Mouse (Mus musculus): ENCODE data around the gene Serpinb1a. TPM values are rescaled to one million over a fixed set of nuclear protein-coding genes. Genes with fewer than 3 reads are reported as not detected.
A peak's percentile ranks its signal among the peaks of the same experiment; 100 is the strongest.
"Not testable (repeated sequence)": the region's sequence is repeated elsewhere in the genome, so short reads cannot be mapped to it uniquely, and the experiment has no call there.

Gene Serpinb1a
- total RNA-seq (2021) = 1 to 10 TPM in 1 of 2 experiments, under 1 TPM in 1; 0.55 to 1.5 TPM
- long read RNA-seq, experiment 1 = 0 reads
- long read RNA-seq, experiment 2, partial matches to known transcripts = 0 of 5 reads
- long read RNA-seq, experiment 2, other reads (novel, unspliced or antisense) = 2 of 5 reads

GRCm38 (mm10) chr13:32850668-32851404 is at the start of gene Serpinb1a:
Serpinb1a (minus strand) TSS chr13:32851185.
- DNase-seq (ENCODE audit: low spot score in 2 of 2) = no peak

- DNase-seq (ENCODE audit: low spot score in 2 of 2) = peak in 1 of 2 experiments; percentile 10
Observed at GRCm38 (mm10) chr13:32900639-32901038, 49.7 kb upstream of the Serpinb1a start.

GRCm38 (mm10) chr13:32899114-32899513 is 48.1 kb upstream of the Serpinb1a start:
- not testable (repeated sequence) for DNase-seq (ENCODE audit: low spot score in 2 of 2)

- DNase-seq (ENCODE audit: low spot score in 2 of 2) = no peak
Observed at GRCm38 (mm10) chr13:32898111-32898510, 47.1 kb upstream of the Serpinb1a start, which contains the start of gene Serpinb1c. Serpinb1c (minus strand) TSS chr13:32898211.

DNA sequence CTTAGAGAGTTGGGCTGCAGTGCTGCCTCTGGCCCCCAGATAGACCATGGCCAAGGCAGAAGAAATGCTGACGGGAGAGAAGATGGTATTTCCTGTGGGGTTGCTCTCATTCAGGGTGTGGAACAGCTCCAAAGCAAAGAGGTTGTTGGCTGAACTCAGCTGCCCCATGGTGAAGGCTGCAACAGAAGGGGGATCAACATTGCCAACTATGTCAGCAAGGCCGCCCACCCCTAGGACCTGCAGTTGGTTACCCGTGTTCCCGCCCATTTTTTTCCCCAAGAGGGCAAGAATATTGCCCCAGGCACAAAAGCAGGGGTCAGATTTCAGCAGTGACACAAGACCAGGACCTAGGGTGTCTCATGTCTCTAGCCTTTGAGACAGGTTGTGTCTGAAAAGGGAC is 45.9 kb upstream of the Serpinb1a start:
- no peak for DNase-seq (ENCODE audit: low spot score in 2 of 2)

DNA sequence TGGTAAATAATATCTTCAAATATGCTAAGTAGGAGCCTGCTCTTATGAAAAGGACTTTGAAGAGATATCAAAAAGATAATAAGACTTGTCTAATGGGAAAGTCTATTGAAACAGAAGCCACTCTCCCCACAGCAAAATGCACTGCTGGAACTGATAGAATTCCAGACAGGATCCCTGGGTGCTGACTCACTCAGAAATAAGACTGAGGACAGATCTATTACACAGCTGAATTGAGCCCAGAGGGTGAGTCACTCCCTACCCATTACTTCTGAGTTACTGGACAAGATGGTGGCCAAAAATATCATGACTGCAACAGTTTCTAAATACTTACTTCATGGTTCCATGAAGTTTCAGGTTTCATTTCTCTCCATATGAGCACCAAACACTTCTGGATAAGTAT is 33.8 kb upstream of the Serpinb1a start:
- no peak for DNase-seq (ENCODE audit: low spot score in 2 of 2)

- DNase-seq (ENCODE audit: low spot score in 2 of 2) = no peak
Observed at GRCm38 (mm10) chr13:32873862-32874261, 22.9 kb upstream of the Serpinb1a start.

GRCm38 (mm10) chr13:32868843-32869242 is 17.9 kb upstream of the Serpinb1a start:
- no peak for DNase-seq (ENCODE audit: low spot score in 2 of 2)

GRCm38 (mm10) chr13:32868233-32868632 is 17.2 kb upstream of the Serpinb1a start:
- DNase-seq (ENCODE audit: low spot score in 2 of 2) = not testable (repeated sequence)

- no peak for DNase-seq (ENCODE audit: low spot score in 2 of 2)
Observed at GRCm38 (mm10) chr13:32867030-32867429, 16.0 kb upstream of the Serpinb1a start.

GRCm38 (mm10) chr13:32866484-32866883 is 15.5 kb upstream of the Serpinb1a start:
- peak; percentile 48 to 64 for DNase-seq (ENCODE audit: low spot score in 2 of 2)

DNA sequence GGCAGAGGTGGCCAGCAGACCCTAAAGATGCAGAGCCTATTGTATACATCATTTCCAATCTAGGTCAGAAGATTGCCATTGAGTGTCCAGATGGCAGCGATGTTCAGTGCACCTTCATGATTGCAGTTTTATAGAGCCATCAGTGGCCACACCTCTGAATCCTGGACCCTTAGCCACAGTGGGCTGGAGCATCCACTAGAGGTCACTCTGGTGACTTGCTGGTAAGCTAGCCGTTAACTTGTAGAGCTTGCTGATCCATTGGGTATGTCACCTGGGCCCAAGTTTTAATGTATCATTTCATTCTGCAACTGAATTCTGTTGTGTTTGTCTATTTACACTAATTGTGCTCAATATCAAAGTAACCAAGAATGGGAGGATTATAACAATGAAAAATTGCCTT is 14.6 kb upstream of the Serpinb1a start:
- no peak for DNase-seq (ENCODE audit: low spot score in 2 of 2)

GRCm38 (mm10) chr13:32864529-32864928 is 13.5 kb upstream of the Serpinb1a start:
- DNase-seq (ENCODE audit: low spot score in 2 of 2) = not testable (repeated sequence)

- no peak for DNase-seq (ENCODE audit: low spot score in 2 of 2)
Observed at GRCm38 (mm10) chr13:32863456-32863855, 12.5 kb upstream of the Serpinb1a start.

DNA sequence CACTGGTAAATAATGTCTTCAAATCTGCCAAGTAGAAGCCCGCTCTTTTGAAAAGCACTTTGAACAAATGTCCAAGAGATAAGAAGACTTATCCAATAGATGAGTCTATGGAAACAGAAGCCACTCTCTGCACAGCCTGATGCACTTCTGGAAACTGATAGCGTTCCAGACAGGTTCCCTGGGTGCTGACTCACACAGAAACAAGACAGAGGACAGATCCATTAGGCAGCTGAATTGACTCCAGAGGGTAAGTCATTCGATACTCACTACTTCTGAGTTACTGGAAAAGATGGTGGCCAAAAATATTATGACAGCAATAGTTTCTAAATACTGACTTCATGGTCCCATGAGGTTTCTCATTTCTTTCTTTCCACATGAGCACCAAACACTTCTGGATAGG is 9.8 kb upstream of the Serpinb1a start:
- no peak for DNase-seq (ENCODE audit: low spot score in 2 of 2)

- no peak for DNase-seq (ENCODE audit: low spot score in 2 of 2)
Observed at GRCm38 (mm10) chr13:32853073-32853472, 2.1 kb upstream of the Serpinb1a start.

DNA sequence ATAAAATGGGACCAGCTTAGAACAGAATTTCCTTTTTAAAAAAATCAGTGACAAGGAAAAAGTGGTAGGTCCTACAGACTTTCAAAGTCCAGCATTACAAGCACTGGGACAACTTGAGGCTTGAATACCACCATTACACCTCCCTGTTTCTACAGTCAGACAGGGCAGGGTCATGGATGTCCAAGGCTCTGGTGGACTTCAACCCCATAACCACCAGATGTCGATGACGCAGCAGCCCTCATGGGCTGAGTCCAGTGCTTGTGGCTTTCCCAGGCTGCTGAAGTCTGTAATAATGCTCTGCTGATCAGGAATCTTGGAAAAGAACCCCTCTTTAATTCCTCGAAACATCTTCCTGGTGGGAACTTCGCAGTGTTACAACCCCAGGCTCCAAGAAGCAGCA is 1.6 kb upstream of the Serpinb1a start:
- no peak for DNase-seq (ENCODE audit: low spot score in 2 of 2)

DNA sequence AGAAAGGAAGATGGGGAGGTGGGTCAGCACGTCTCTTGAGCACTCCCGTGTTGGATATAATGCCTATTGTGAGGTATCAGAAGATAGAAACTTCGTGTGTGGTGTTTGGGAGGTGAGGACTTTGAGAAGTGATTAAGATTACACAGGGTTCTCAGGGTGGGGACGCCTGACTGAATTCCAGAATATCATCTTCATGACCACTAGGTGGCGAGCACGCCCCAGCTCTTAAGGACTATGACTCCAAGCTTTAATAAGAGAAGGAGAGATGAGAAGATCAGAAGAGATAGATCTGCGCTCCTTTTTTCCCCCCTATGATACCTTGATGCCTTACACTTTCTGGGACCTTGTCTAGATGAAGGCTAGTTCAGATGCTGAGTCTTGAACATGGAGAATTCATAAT is 982 bp upstream of the Serpinb1a start:
- DNase-seq (ENCODE audit: low spot score in 2 of 2) = peak in 1 of 2 experiments; percentile 46

DNA sequence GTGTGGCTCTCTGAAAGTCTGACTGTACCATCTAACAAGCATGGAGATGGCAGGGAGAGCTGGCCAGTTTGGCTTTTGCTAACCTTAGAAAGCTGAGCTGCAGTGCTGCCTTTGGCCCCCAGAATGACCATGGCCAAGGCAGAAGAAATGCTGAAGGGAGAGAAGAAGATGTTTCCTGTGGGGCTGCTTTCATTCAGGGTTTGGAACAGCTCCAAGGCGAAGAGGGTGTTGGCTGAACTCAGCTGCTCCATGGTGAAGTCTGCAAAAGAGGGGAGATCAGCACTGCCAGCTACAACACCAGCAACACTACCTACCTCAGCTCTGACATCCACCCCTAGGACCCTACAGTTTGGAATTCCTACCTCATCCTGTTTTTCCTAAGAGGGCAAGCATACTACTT is 829 bp downstream of the Serpinb1a start:
- DNase-seq (ENCODE audit: low spot score in 2 of 2) = no peak

- no peak for DNase-seq (ENCODE audit: low spot score in 2 of 2)
Observed at GRCm38 (mm10) chr13:32849531-32850123, 1.4 kb downstream of the Serpinb1a start.

DNA sequence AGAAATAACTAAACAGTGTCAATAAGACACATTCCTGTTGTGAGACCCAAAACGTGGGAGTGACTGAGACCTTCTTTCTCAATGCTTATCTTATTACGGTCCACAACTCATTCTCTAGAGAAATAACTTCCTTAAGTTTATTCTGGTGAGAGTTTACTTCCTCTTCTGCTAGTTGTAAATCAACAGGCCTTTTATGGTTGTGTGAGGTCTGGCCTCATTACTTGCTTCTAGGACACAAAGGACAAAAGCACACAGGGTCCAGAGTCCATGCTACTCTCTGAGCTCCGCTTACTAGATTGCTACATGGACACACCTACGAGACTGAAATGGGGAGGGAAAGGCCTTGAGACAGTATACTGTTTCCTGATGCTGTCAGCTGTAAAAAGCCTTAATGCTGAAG is 1.9 kb downstream of the Serpinb1a start:
- no peak for DNase-seq (ENCODE audit: low spot score in 2 of 2)

DNA sequence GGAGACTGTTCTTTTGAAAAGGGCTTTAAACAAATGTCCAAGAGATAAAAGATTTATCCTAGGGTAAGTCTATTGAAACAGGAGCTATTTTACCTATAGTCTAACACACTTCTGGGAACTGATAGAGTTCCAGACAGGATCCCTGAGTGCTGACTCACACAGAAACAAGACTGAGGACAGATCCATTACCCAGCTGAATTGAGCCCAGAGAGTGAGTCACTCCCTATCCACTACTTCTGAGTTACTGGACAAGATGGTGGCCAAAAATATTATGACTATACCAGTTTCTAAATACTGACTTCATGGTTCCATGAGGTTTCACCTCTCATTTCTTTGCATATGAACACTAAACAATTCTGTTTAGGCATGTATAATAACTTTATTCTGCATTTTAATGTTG is 4.8 kb downstream of the Serpinb1a start:
- DNase-seq (ENCODE audit: low spot score in 2 of 2) = no peak
